Mouse (Mus musculus) cerebellum, adult 2 months (tissue): Measurements from ENCODE around the gene Ckap2l. TPM values are rescaled to one million over a fixed set of nuclear protein-coding genes. Genes with fewer than 3 reads are reported as not detected.
A peak's percentile ranks its signal among the peaks of the same experiment; 100 is the strongest.

ENCODE experiments used
- DNase-seq, 2 experiments: peaks; one replicate each; pipeline ENCODE4 v3.0.0; 2021
- H3K27ac ChIP-seq: fragments of 200-500 bp; 2 replicates; pipeline ENCODE4 v1.5.1; 2012; ENCODE audit warnings: low read length, control low read depth, inconsistent platforms; ENCODE audit not compliant: insufficient read depth
- H3K27me3 ChIP-seq: fragments of 200-500 bp; 2 replicates; pipeline ENCODE4 v1.6.1; 2012; ENCODE audit warnings: inconsistent platforms, mild to moderate bottlenecking, low read length, moderate library complexity; ENCODE audit not compliant: control insufficient read depth, insufficient read depth
- H3K4me1 ChIP-seq: fragments of 200-500 bp; 2 replicates; pipeline ENCODE4 v1.6.1; 2011; ENCODE audit warnings: low read length; ENCODE audit not compliant: control insufficient read depth, insufficient read depth
- H3K4me3 ChIP-seq: fragments of 200-500 bp; replicated peaks from 2 replicates; pipeline ENCODE3; 2011; ENCODE audit warnings: mild to moderate bottlenecking, low read depth, low read length, control low read depth; ENCODE audit not compliant: insufficient read depth
- CTCF ChIP-seq: fragments of 200-500 bp; IDR thresholded peaks from 2 replicates; pipeline ENCODE4 v1.5.1; 2011; ENCODE audit warnings: low read depth, mild to moderate bottlenecking, control low read depth, low read length, moderate library complexity, borderline replicate concordance; ENCODE audit not compliant: insufficient read depth
- POLR2A ChIP-seq: fragments of 200-500 bp; IDR thresholded peaks from 2 replicates; pipeline ENCODE4 v1.6.1; 2011; ENCODE audit warnings: low read length, control low read depth, borderline replicate concordance; ENCODE audit not compliant: insufficient read depth
- WGBS: fragments of 180-500 bp; shearing (Covaris S2); methylation state at CpG from one replicate; pipeline ENCODE4 v1.1.7; 2018; 5-methylcytosine and 5-hydroxymethylcytosine counted together
- polyA plus RNA-seq: library from polyadenylated mRNA; depleted of rRNA; stranded (reverse); fragments of >200 nt; gene quantifications from 2 replicates; pipeline ENCODE4 v1.2.3, GENCODE M21; 2012

The Ckap2l gene
- polyA plus RNA-seq, 1 experiment: 0.18 TPM

DNA sequence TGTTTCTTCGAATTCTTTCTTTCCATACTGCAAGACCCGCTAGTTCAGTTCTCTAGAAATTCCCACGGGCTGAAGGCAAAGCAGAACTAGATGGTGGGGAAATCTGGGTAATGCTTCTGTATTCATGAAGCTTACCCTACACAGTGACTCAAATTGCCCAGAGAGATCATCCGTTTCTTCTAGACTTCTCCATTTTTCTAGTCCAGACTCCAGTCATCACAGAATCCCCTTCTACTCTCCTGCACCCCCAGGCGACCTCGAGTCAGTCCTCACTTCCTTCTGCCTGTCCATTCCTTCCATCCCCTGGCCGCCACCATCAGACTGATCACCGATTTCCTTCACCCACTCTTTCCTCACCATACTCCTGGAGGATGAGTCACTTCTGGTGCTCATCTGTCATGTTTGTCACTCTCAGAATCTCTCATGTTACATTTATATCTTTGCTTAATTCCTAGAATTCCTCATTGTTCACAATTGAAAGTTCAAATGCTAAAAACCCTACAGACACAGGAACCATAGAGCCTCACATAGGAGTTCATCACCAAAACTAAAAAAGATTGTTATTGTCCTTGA, 23.1 kb upstream of the Ckap2l start:
- no peak for DNase-seq
- 79% methylated on average over 8 of the region's 8 CpGs for WGBS
- TF ChIP-seq CTCF (no peak), POLR2A (no peak)
- no peak overlapping the region for H3K4me3 ChIP-seq
- H3K27me3 ChIP-seq: no peaks in the 10 kb centered on the region; the same call in 1 of the 2 replicates
- H3K27ac ChIP-seq: no peak overlapping the region
- no peaks in the 10 kb centered on the region for H3K4me1 ChIP-seq

DNA sequence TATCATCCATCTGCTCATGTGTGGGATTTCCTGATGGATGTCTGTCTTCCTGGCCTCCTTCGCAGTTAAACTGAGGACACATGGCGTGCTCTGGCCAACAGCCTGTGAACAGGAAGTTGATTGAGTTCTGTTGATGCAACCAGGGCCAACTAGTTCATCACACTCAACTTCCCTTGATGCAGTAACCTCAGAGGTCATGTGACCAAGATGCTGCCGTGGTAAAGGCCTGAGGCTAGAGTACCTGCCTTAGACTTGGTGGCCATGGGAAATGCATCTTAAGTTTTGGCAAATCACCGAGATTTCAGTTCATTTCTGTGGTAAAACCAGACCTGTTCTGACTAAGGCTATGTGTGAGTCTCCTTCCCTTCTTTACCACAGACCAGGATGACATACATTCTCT, 18.8 kb upstream of the Ckap2l start:
- WGBS: 57% methylated on average over 4 of the region's 4 CpGs
- H3K4me3 ChIP-seq: no peak overlapping the region
- DNase-seq: no peak
- no peaks in the 10 kb centered on the region; the same call in 1 of the 2 replicates for H3K27me3 ChIP-seq
- H3K4me1 ChIP-seq: no peaks in the 10 kb centered on the region
- no peak for TF ChIP-seq CTCF
- TF ChIP-seq POLR2A: no peak
- no peak overlapping the region for H3K27ac ChIP-seq

DNA sequence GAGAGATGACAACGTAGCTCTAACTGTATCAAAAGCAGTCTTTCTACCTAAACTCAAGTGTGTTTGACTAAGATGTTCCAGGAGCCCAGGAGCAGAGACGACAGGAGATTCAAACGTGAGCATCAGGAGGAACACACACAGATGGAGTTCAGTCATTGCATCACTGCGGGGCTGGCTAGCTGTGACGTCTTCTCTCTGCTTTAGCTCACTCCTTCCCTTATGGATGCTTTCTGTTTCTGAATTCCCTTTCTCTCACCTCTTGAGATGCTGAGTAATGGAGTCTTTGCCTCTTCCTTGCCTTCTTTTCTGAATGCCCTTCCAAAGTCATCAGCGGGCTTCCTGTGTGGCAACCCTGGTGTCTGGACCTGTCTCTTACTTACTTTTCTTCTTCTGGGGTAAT, 17.9 kb upstream of the Ckap2l start:
- 76% methylated on average over 6 of the region's 6 CpGs for WGBS
- Histone ChIP-seq H3K27ac (no peak overlapping the region), H3K27me3 (no peaks in the 10 kb centered on the region; the same call in 1 of the 2 replicates), H3K4me1 (no peaks in the 10 kb centered on the region), H3K4me3 (no peak overlapping the region)
- no peak for DNase-seq
- TF ChIP-seq CTCF (no peak), POLR2A (no peak)

DNA sequence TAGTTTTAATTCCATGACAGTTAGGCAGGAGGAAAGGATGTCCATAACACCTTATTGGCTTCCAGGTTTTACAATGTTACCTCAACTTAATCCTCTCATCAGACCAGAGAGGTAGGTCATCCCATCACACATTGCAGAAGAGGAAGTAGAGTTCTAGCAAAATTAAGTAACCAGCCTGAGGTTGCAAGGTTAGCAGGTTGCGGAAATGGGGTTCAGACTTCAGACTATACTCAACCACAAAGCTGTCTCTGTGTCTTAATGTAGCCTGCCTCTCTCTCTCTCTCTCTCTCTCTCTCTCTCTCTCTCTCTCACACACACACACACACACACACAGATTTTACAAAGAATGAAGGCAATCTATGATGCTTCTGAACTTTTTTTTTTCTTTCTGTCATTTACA, 16.9 kb upstream of the Ckap2l start:
- Histone ChIP-seq H3K27me3 (no peaks in the 10 kb centered on the region; the same call in 1 of the 2 replicates), H3K4me3 (no peak overlapping the region), H3K4me1 (no peaks in the 10 kb centered on the region), H3K27ac (no peak overlapping the region)
- DNase-seq: no peak
- TF ChIP-seq POLR2A (no peak), CTCF (no peak)
- WGBS: 96% methylated on average over 1 of the region's 1 CpGs

DNA sequence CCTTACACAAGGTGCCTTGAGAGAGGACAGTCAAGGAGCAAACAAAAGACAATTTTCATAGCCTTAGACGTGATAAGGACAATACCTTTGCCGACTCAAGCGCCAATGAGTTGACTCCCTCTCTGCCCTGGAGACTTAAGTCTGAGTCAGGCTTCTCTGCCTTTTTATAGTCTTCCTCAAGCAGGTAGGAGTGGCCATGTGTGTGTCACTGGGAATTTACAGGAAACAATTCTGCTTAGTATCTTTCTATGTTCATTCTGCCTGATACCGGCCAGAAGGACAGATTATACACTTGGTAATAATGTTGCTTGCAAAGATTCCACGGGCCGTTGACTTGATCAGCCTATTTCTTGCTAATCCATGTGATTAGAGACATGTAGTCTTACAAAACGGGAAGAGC, 12.8 kb upstream of the Ckap2l start, which contains the start of gene Il1a:
TSS of gene Il1a (minus strand) at position 137 of the 400 bp plus-strand sequence.
- no peak for TF ChIP-seq POLR2A
- TF ChIP-seq CTCF: no peak
- 81% methylated on average over 7 of the region's 7 CpGs for WGBS
- no peak for DNase-seq
- Histone ChIP-seq H3K27me3 (no peaks in the 10 kb centered on the region), H3K27ac (no peak within 1 kb of the TSS), H3K4me1 (no peaks in the 10 kb centered on the region), H3K4me3 (no peak within 1 kb of the TSS)

DNA sequence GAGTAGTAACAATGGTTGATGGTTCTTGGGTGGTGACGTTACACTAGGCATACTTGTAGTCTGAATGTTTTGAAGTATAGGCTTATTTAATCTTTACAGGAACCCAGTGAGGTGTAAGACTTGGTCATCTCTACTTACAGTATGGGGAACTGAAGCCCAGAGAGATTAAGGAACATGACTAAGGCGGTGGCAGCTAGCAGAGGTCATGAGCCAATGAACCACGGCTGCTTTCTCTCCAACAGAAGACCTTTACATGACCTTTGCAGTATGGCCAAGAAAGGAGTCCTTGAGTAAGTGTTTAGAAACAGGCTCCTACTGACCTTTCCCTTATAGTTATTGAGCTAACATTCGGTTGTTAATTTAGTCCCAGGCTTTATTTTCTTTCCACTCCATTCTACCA, 9.0 kb upstream of the Ckap2l start:
- WGBS: 76% methylated on average over 4 of the region's 4 CpGs
- no peak overlapping the region for H3K4me3 ChIP-seq
- TF ChIP-seq CTCF: no peak
- TF ChIP-seq POLR2A: no peak
- DNase-seq: no peak
- no peak overlapping the region for H3K27ac ChIP-seq
- no peaks in the 10 kb centered on the region for H3K4me1 ChIP-seq
- H3K27me3 ChIP-seq: no peaks in the 10 kb centered on the region

DNA sequence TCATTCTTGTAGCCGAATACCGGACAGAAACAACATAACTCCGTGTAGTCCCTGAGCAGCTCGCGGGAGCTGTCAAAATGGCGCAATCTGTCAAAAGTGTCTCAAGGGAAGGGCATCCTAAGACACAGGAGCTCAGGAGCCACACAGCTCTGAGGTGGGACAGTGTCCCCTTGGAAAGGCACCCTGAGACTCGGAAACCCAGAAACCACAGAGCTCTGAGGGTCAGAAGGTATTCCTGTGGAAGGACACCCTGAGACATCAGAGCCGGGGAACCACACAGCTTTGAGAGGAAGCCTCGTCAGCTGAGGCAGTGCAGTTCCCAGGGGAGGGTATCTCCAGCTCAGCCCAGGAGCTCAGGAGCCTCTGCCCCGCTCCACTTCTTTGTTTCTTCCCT, 574 bp upstream of the Ckap2l start:
- no peak for DNase-seq
- Histone ChIP-seq H3K4me1 (peaks cover 2% of the 10 kb centered on the region), H3K27ac (peak overlapping the region; percentile 94), H3K27me3 (no peaks in the 10 kb centered on the region), H3K4me3 (peak overlapping the region; percentile 83)
- 1% methylated on average over 10 of the region's 10 CpGs for WGBS
- TF ChIP-seq POLR2A: no peak
- TF ChIP-seq CTCF: no peak

DNA sequence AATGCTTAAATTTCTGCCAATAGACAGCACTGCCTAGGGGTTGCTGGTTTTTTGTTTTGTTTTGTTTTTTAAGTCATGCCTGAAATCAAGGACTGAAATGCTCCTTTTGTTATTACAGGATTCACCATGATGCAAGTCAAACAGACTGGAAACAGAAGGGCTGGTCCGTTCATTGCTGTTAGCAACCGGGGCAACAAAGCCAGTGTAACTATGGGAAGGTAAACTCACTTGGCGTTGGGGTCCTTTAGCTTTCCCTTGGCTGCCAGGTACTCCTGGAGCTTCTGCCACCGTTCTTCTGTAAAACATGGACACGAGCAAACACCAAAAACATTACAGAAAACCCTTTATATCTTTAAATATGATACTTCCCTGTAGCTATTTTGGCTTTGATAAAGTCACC, 926 bp downstream of the Ckap2l start:
- H3K27me3 ChIP-seq: no peaks in the 10 kb centered on the region
- 11% methylated on average over 5 of the region's 5 CpGs for WGBS
- no peak overlapping the region for H3K27ac ChIP-seq
- DNase-seq: no peak
- H3K4me1 ChIP-seq: peaks cover 2% of the 10 kb centered on the region
- no peak overlapping the region for H3K4me3 ChIP-seq
- TF ChIP-seq CTCF (no peak), POLR2A (no peak)

DNA sequence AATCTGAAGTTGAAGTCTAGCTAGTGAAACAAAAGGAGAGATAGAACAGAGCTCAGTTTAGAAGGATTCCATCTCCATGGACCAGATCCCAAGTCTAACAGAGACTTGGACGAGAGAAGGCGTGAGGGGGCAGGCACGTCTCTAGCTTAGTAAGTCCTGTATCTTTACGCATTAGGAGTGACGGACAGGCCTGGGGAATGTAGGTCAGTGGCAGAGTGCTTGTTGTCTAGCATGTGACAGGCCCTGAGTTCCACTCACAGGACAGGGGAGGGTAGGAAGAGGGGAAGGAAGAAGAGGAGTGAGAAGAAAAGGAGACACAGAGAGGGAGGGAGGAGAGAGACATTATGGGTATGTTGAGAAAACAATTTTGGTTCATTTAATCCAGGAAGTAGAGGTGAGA, 1.9 kb downstream of the Ckap2l start:
- no peak for DNase-seq
- no peak for TF ChIP-seq CTCF
- no peak overlapping the region for H3K4me3 ChIP-seq
- H3K27me3 ChIP-seq: no peaks in the 10 kb centered on the region
- H3K27ac ChIP-seq: no peak overlapping the region
- H3K4me1 ChIP-seq: peaks cover 2% of the 10 kb centered on the region
- 83% methylated on average over 5 of the region's 5 CpGs for WGBS
